ENCODE assay signal across 16 mouse cellular contexts in genomic region chr11:75210755-75211154, GRCm38 (mm10). TPM values are rescaled to one million over a fixed set of nuclear protein-coding genes. Genes with fewer than 3 reads are reported as not detected.
DNase-seq lines count a peak whose midpoint lies in the region; ATAC-seq and TF ChIP-seq lines count a peak whose summit lies in the region.
"Had no signal": no experiment of that assay in that cellular context is flagged by ENCODE, and none has a peak within 500 bp of the region (broad histone marks: within the 10 kb centered on the region; RNA-seq: fewer than 3 reads in every experiment).

No protein-coding gene starts in this region.

- H3K36me3 ChIP-seq in heart, postnatal 0 days (replicated peaks; ENCODE audit: control insufficient read depth, insufficient read depth, low read length) = no peaks in the 10 kb centered on the region
- no peaks in the 10 kb centered on the region for H3K36me3 ChIP-seq in embryonic facial prominence, embryonic 10.5 days (replicated peaks)
- no peaks in the 10 kb centered on the region for H3K36me3 ChIP-seq in midbrain, embryonic 13.5 days
- H3K36me3 ChIP-seq: hindbrain, embryonic 15.5 days; limb, embryonic 13.5 days; lung, embryonic 15.5 days; neural tube, embryonic 12.5 days had no signal

- ATAC-seq in cerebellum, adult (ENCODE audit: insufficient number of reproducible peaks, low FRiP score, low TSS enrichment) = no peak
- no peak for ATAC-seq in heart, postnatal 0 days (ENCODE audit: insufficient read depth, low read depth)
- ATAC-seq in midbrain, embryonic 13.5 days = no peak
- ATAC-seq: forebrain, embryonic 14.5 days had no signal

- peak overlapping the region; percentile 39; the same call in 1 of the 2 replicates for H3K27ac ChIP-seq in cerebellum, adult 2 months (ENCODE audit: insufficient read depth, low read length)
- 0 out of 2 replicates have a peak overlapping the region, but pooled peaks have one; percentile 89 for H3K27ac ChIP-seq in heart, postnatal 0 days (ENCODE audit: low read depth)
- H3K27ac ChIP-seq in embryonic facial prominence, embryonic 10.5 days (replicated peaks) = peak overlapping the region; percentile 44; the same call in 1 of the 2 replicates
- peak overlapping the region; percentile 86 for H3K27ac ChIP-seq in midbrain, embryonic 13.5 days
- H3K27ac ChIP-seq: hindbrain, embryonic 15.5 days; limb, embryonic 13.5 days; lung, embryonic 15.5 days; macrophage; neural tube, embryonic 12.5 days had no signal

- peaks cover 62% of the 10 kb centered on the region for H3K4me1 ChIP-seq in cerebellum, adult 2 months (ENCODE audit: control insufficient read depth, insufficient read depth, low read length)
- H3K4me1 ChIP-seq in heart, postnatal 0 days (ENCODE audit: control insufficient read depth, insufficient read depth) = peaks cover 22% of the 10 kb centered on the region
- peaks cover 76% of the 10 kb centered on the region for H3K4me1 ChIP-seq in embryonic facial prominence, embryonic 10.5 days
- H3K4me1 ChIP-seq in midbrain, embryonic 13.5 days (replicated peaks) = peaks cover 82% of the 10 kb centered on the region

- H3K4me3 ChIP-seq in cerebellum, adult 2 months (replicated peaks; ENCODE audit: insufficient read depth, low read depth, low read length) = no peak overlapping the region
- H3K4me3 ChIP-seq in heart, postnatal 0 days (ENCODE audit: low read depth, low read length) = no peak overlapping the region
- no peak overlapping the region for H3K4me3 ChIP-seq in embryonic facial prominence, embryonic 10.5 days
- H3K4me3 ChIP-seq in midbrain, embryonic 13.5 days (replicated peaks) = no peak overlapping the region
- H3K4me3 ChIP-seq: hindbrain, embryonic 15.5 days; limb, embryonic 13.5 days; lung, embryonic 15.5 days; neural tube, embryonic 12.5 days had no signal

- no peak for DNase-seq in cerebellum, adult 2 months
- no peak for DNase-seq in heart, postnatal 0 days (ENCODE audit: low spot score)
- no peak for DNase-seq in heart, adult 18-20 months
- no peak for DNase-seq in embryonic facial prominence, embryonic 10.5 days (ENCODE audit: low spot score)
- no peak for DNase-seq in spleen, postnatal 10 days (ENCODE audit: low spot score in 2 of 2)
- no peak for DNase-seq in thymus, postnatal 0 days (ENCODE audit: low spot score)
- DNase-seq: kidney, adult 18-20 months; kidney, postnatal 10 days had no signal

- no peak for TF ChIP-seq CTCF in cerebellum, adult 2 months (IDR thresholded peaks at IDR 0.05; ENCODE audit: borderline replicate concordance, insufficient read depth, low read depth, low read length)
- TF ChIP-seq CTCF in heart, postnatal 0 days (IDR thresholded peaks at IDR 0.05; ENCODE audit: low read depth) = no peak

- H3K27me3 ChIP-seq in cerebellum, adult 2 months (ENCODE audit: control insufficient read depth, insufficient read depth, low read length) = no peaks in the 10 kb centered on the region
- H3K27me3 ChIP-seq in heart, postnatal 0 days (ENCODE audit: control insufficient read depth, insufficient read depth, low read length) = no peaks in the 10 kb centered on the region
- H3K27me3 ChIP-seq in embryonic facial prominence, embryonic 10.5 days (replicated peaks; ENCODE audit: low read depth, poor library complexity, severe bottlenecking) = peaks cover 46% of the 10 kb centered on the region
- no peaks in the 10 kb centered on the region for H3K27me3 ChIP-seq in midbrain, embryonic 13.5 days
- H3K27me3 ChIP-seq: hindbrain, embryonic 15.5 days; limb, embryonic 13.5 days; lung, embryonic 15.5 days; neural tube, embryonic 12.5 days had no signal

- TF ChIP-seq POLR2A in cerebellum, adult 2 months (IDR thresholded peaks at IDR 0.05; ENCODE audit: borderline replicate concordance, insufficient read depth, low read length) = no peak

- no peak for TF ChIP-seq EP300 in heart, postnatal 0 days (IDR thresholded peaks at IDR 0.05; ENCODE audit: low read depth)

- no peak overlapping the region for H3K4me2 ChIP-seq in heart, postnatal 0 days (ENCODE audit: low read depth, low read length)
- H3K4me2 ChIP-seq in midbrain, embryonic 13.5 days (replicated peaks) = no peak overlapping the region
- H3K4me2 ChIP-seq: hindbrain, embryonic 15.5 days; limb, embryonic 13.5 days; lung, embryonic 15.5 days; neural tube, embryonic 12.5 days had no signal

- no peak overlapping the region for H3K9ac ChIP-seq in heart, postnatal 0 days (replicated peaks; ENCODE audit: low read depth, low read length)
- H3K9ac ChIP-seq in midbrain, embryonic 13.5 days (replicated peaks) = no peak overlapping the region
- H3K9ac ChIP-seq: hindbrain, embryonic 15.5 days; limb, embryonic 13.5 days; lung, embryonic 15.5 days; neural tube, embryonic 12.5 days had no signal

- no peaks in the 10 kb centered on the region for H3K9me3 ChIP-seq in heart, postnatal 0 days (replicated peaks; ENCODE audit: control insufficient read depth, low read length)
- no peaks in the 10 kb centered on the region for H3K9me3 ChIP-seq in embryonic facial prominence, embryonic 10.5 days
- no peaks in the 10 kb centered on the region for H3K9me3 ChIP-seq in midbrain, embryonic 13.5 days
- H3K9me3 ChIP-seq: hindbrain, embryonic 15.5 days; limb, embryonic 13.5 days; lung, embryonic 15.5 days; neural tube, embryonic 12.5 days had no signal

- WGBS in cerebellum, adult 2 months = 85% methylated on average over 6 of the region's 6 CpGs
- 89% methylated on average over 6 of the region's 6 CpGs for WGBS in heart, postnatal 0 days
- WGBS in embryonic facial prominence, embryonic 10.5 days = 38% methylated on average over 6 of the region's 6 CpGs
- WGBS in midbrain, embryonic 13.5 days = 34% methylated on average over 6 of the region's 6 CpGs

RNA-seq across cellular contexts. Expression of gene Rtn4rl1, which starts 17.2 kb away (rescaled TPM):
- polyA plus RNA-seq in cerebellum, adult 2 months (2012; rRNA removed) = 23.9 and 28.6 TPM in 2 replicates
- total RNA-seq in heart, postnatal 0 days (2014; rRNA removed; ENCODE audit: low replicate concordance) = 6.0 and 19.7 TPM in 2 replicates
- 12.2 and 12.8 TPM in 2 replicates for polyA plus RNA-seq in heart, postnatal 0 days (2015; fragmentation: Nextera tagmentation; extraction: Ambion mirVana)
- 1 to 10 TPM; 5.7 TPM for total RNA-seq in heart, adult 18-20 months (2021)
- polyA plus RNA-seq in embryonic facial prominence, embryonic 10.5 days (2016; fragmentation: Nextera tagmentation; extraction: Ambion mirVana) = 1.5 and 2.1 TPM in 2 replicates
- 12.4 and 12.7 TPM in 2 replicates for polyA plus RNA-seq in midbrain, embryonic 13.5 days (2015; fragmentation: Nextera tagmentation; extraction: Ambion mirVana)
- polyA plus RNA-seq in thymus, postnatal 0 days (2015; fragmentation: Nextera tagmentation; extraction: Ambion mirVana) = 7.8 and 8.1 TPM in 2 replicates

RNA-seq across cellular contexts. Expression of gene Dph1, which starts 19.7 kb away (rescaled TPM):
- 18.6 and 19.3 TPM in 2 replicates for polyA plus RNA-seq in cerebellum, adult 2 months (2012; rRNA removed)
- 34.4 and 72.1 TPM in 2 replicates for total RNA-seq in heart, postnatal 0 days (2014; rRNA removed; ENCODE audit: low replicate concordance)
- 19.3 and 20.2 TPM in 2 replicates for polyA plus RNA-seq in heart, postnatal 0 days (2015; fragmentation: Nextera tagmentation; extraction: Ambion mirVana)
- total RNA-seq in heart, adult 18-20 months (2021) = 1 to 10 TPM; 8.7 to 9.8 TPM
- 24.9 and 29.2 TPM in 2 replicates for polyA plus RNA-seq in embryonic facial prominence, embryonic 10.5 days (2016; fragmentation: Nextera tagmentation; extraction: Ambion mirVana)
- polyA plus RNA-seq in midbrain, embryonic 13.5 days (2015; fragmentation: Nextera tagmentation; extraction: Ambion mirVana) = 14.9 and 15.4 TPM in 2 replicates
- 14.0 and 14.1 TPM in 2 replicates for polyA plus RNA-seq in thymus, postnatal 0 days (2015; fragmentation: Nextera tagmentation; extraction: Ambion mirVana)

RNA-seq across cellular contexts. Expression of gene Ovca2, which starts 32.1 kb away (rescaled TPM):
- 15.3 and 16.3 TPM in 2 replicates for polyA plus RNA-seq in cerebellum, adult 2 months (2012; rRNA removed)
- 8.9 and 35.2 TPM in 2 replicates for total RNA-seq in heart, postnatal 0 days (2014; rRNA removed; ENCODE audit: low replicate concordance)
- 12.9 and 13.4 TPM in 2 replicates for polyA plus RNA-seq in heart, postnatal 0 days (2015; fragmentation: Nextera tagmentation; extraction: Ambion mirVana)
- total RNA-seq in heart, adult 18-20 months (2021) = 1 to 10 TPM; 5.5 to 7.0 TPM
- polyA plus RNA-seq in embryonic facial prominence, embryonic 10.5 days (2016; fragmentation: Nextera tagmentation; extraction: Ambion mirVana) = 35.4 and 36.7 TPM in 2 replicates
- polyA plus RNA-seq in midbrain, embryonic 13.5 days (2015; fragmentation: Nextera tagmentation; extraction: Ambion mirVana) = 19.8 and 22.4 TPM in 2 replicates
- 34.2 and 37.7 TPM in 2 replicates for polyA plus RNA-seq in thymus, postnatal 0 days (2015; fragmentation: Nextera tagmentation; extraction: Ambion mirVana)

RNA-seq across cellular contexts. Expression of gene Hic1, which starts 41.4 kb away (rescaled TPM):
- 3.0 and 3.7 TPM in 2 replicates for polyA plus RNA-seq in cerebellum, adult 2 months (2012; rRNA removed)
- total RNA-seq in heart, postnatal 0 days (2014; rRNA removed; ENCODE audit: low replicate concordance) = 17.8 and 19.5 TPM in 2 replicates
- 4.8 and 6.1 TPM in 2 replicates for polyA plus RNA-seq in heart, postnatal 0 days (2015; fragmentation: Nextera tagmentation; extraction: Ambion mirVana)
- total RNA-seq in heart, adult 18-20 months (2021) = 10 to 100 TPM in 1 of 2 experiments, 1 to 10 TPM in 1; 6.6 to 11.5 TPM
- polyA plus RNA-seq in embryonic facial prominence, embryonic 10.5 days (2016; fragmentation: Nextera tagmentation; extraction: Ambion mirVana) = 0.23 and 1.3 TPM in 2 replicates
- 1.2 and 2.4 TPM in 2 replicates for polyA plus RNA-seq in midbrain, embryonic 13.5 days (2015; fragmentation: Nextera tagmentation; extraction: Ambion mirVana)
- 8.3 and 11.0 TPM in 2 replicates for polyA plus RNA-seq in thymus, postnatal 0 days (2015; fragmentation: Nextera tagmentation; extraction: Ambion mirVana)
- polyA plus RNA-seq: macrophage had no signal

Comparison
In these comparisons a context has a peak if more than half of its experiments do, and no peak if none do; other contexts are left out.
1. H3K27ac ChIP-seq: peak in every context shown above with its lines; median percentile 89 in heart, postnatal 0 days; 86 in midbrain, embryonic 13.5 days; 44 in embryonic facial prominence, embryonic 10.5 days; 39 in cerebellum, adult 2 months.